Mouse (Mus musculus) kidney, postnatal 36 days (tissue): Measurements from ENCODE around the gene Chmp6.

Source experiments
- DNase-seq, 2 experiments: peaks; one replicate each; pipeline ENCODE4 v3.0.0; 2021 to 2022; ENCODE audit warnings: mixed read lengths in 2 of 2

The Chmp6 gene

GRCm38 (mm10) chr11:119909436-119909835 lies 3.8 kb upstream of the Chmp6 start:
- peak; percentile 56 to 87 for DNase-seq

- DNase-seq = peak in 1 of 2 experiments; percentile 43
Observed at GRCm38 (mm10) chr11:119912845-119913244, 396 bp upstream of the Chmp6 start.

- no peak for DNase-seq
Observed at GRCm38 (mm10) chr11:119913935-119914314, 684 bp downstream of the Chmp6 start.

- DNase-seq = peak in 1 of 2 experiments; percentile 19
Observed at GRCm38 (mm10) chr11:119914381-119914780, 1.1 kb downstream of the Chmp6 start.

GRCm38 (mm10) chr11:119915666-119916065 lies 2.4 kb downstream of the Chmp6 start:
- DNase-seq = peak; percentile 66 to 73

- peak; percentile 91 to 93 for DNase-seq
Observed at GRCm38 (mm10) chr11:119916102-119916790, 3.0 kb downstream of the Chmp6 start.

GRCm38 (mm10) chr11:119916834-119917469 lies 3.7 kb downstream of the Chmp6 start:
- DNase-seq = peak; percentile 86 to 91

- peak; percentile 49 to 62 for DNase-seq
Observed at GRCm38 (mm10) chr11:119918521-119918920, 5.3 kb downstream of the Chmp6 start.

GRCm38 (mm10) chr11:119919432-119919831 lies 6.2 kb downstream of the Chmp6 start:
- peak in 1 of 2 experiments; percentile 49 for DNase-seq

GRCm38 (mm10) chr11:119919897-119920296 lies 6.7 kb downstream of the Chmp6 start:
- DNase-seq = peak; percentile 58 to 87

GRCm38 (mm10) chr11:119920668-119921067 lies 7.4 kb downstream of the Chmp6 start:
- DNase-seq = no peak

GRCm38 (mm10) chr11:119925176-119925575 lies 11.9 kb downstream of the Chmp6 start:
- no peak for DNase-seq

- no peak for DNase-seq
Observed at GRCm38 (mm10) chr11:119926762-119927161, 13.5 kb downstream of the Chmp6 start.

GRCm38 (mm10) chr11:119928023-119928681 lies 14.9 kb downstream of the Chmp6 start:
- DNase-seq = peak in 1 of 2 experiments; percentile 69

GRCm38 (mm10) chr11:119929603-119930265 lies 16.5 kb downstream of the Chmp6 start:
- DNase-seq = peak; percentile 51 to 67

- DNase-seq = no peak
Observed at GRCm38 (mm10) chr11:119931809-119932208, 18.6 kb downstream of the Chmp6 start.

GRCm38 (mm10) chr11:119933142-119933541 lies 19.9 kb downstream of the Chmp6 start:
- no peak for DNase-seq

GRCm38 (mm10) chr11:119933819-119934583 lies 20.8 kb downstream of the Chmp6 start:
- no peak for DNase-seq

- no peak for DNase-seq
Observed at GRCm38 (mm10) chr11:119934773-119935172, 21.5 kb downstream of the Chmp6 start.

- peak; percentile 87 to 93 for DNase-seq
Observed at GRCm38 (mm10) chr11:119935457-119935856, 22.2 kb downstream of the Chmp6 start.

- DNase-seq = no peak
Observed at GRCm38 (mm10) chr11:119936456-119936855, 23.2 kb downstream of the Chmp6 start.

GRCm38 (mm10) chr11:119937216-119937615 lies 24.0 kb downstream of the Chmp6 start:
- no peak for DNase-seq
